Mouse (Mus musculus) forebrain, embryonic 16.5 days (tissue): Measurements from ENCODE around the gene Pnkd. TPM values are rescaled to one million over a fixed set of nuclear protein-coding genes. Genes with fewer than 3 reads are reported as not detected.

Source experiments
- ATAC-seq: fragments of 200-750 bp; cut with Nextera tagmentation; 2 replicates; pipeline ENCODE4 v1.8.0; 2017; ENCODE audit warnings: mild to moderate bottlenecking, moderate library complexity
- H3K27ac ChIP-seq: fragments of 300-500 bp; sonication (generic); 2 replicates; pipeline ENCODE4 v1.5.1; 2014; ENCODE audit warnings: low read length, control low read depth
- H3K27me3 ChIP-seq: fragments of 300-500 bp; sonication (generic); replicated peaks from 2 replicates; pipeline ENCODE4 v1.6.1; 2014; ENCODE audit warnings: low read length; ENCODE audit not compliant: control insufficient read depth, insufficient read depth
- H3K36me3 ChIP-seq: fragments of 300-500 bp; sonication (generic); 2 replicates; pipeline ENCODE4 v1.6.1; 2014; ENCODE audit not compliant: control insufficient read depth, insufficient read depth
- H3K4me1 ChIP-seq: fragments of 300-500 bp; sonication (generic); replicated peaks from 2 replicates; pipeline ENCODE4 v1.6.1; 2014; ENCODE audit warnings: low read length; ENCODE audit not compliant: control insufficient read depth, insufficient read depth
- H3K4me2 ChIP-seq: fragments of 300-500 bp; sonication (generic); 2 replicates; pipeline ENCODE4 v1.6.1; 2014; ENCODE audit warnings: mild to moderate bottlenecking, low read length, control low read depth
- H3K4me3 ChIP-seq: fragments of 300-500 bp; sonication (generic); replicated peaks from 2 replicates; pipeline ENCODE4 v1.5.1; 2014; ENCODE audit warnings: mild to moderate bottlenecking, low read length, control low read depth
- H3K9ac ChIP-seq: fragments of 300-500 bp; sonication (generic); replicated peaks from 2 replicates; pipeline ENCODE4 v1.6.1; 2014; ENCODE audit warnings: low read depth, low read length, control low read depth
- H3K9me3 ChIP-seq: fragments of 300-500 bp; sonication (generic); 2 replicates; pipeline ENCODE4 v1.6.1; 2016; ENCODE audit warnings: low read length; ENCODE audit not compliant: control insufficient read depth
- WGBS: fragments of 180-500 bp; shearing (Covaris S2); extraction: QIAGEN DNeasy Blood & Tissue Kit; methylation state at CpG from one replicate; pipeline ENCODE4 v1.1.7; 2014; 5-methylcytosine and 5-hydroxymethylcytosine counted together
- polyA plus RNA-seq: library from polyadenylated mRNA; unstranded; fragments of >200 nt; fragmentation: Nextera tagmentation; extraction: Ambion mirVana; gene quantifications from 2 replicates; pipeline ENCODE4 v1.2.1, GENCODE M21; 2015

Gene Pnkd
- polyA plus RNA-seq, 1 experiment from 2014 or later: 98.4 TPM

- Histone ChIP-seq H3K4me1 (peaks cover 9% of the 10 kb centered on the region), H3K27me3 (no peaks in the 10 kb centered on the region), H3K9me3 (no peaks in the 10 kb centered on the region), H3K4me2 (no peak overlapping the region), H3K4me3 (no peak overlapping the region), H3K9ac (no peak overlapping the region), H3K36me3 (no peaks in the 10 kb centered on the region), H3K27ac (no peak overlapping the region)
- WGBS: 96% methylated on average over 10 of the region's 10 CpGs
- no peak for ATAC-seq
Measured at GRCm38 (mm10) chr1:74385064-74385463, 100.3 kb downstream of the Pnkd start.

- no peak overlapping the region for H3K9ac ChIP-seq
- peaks cover 14% of the 10 kb centered on the region for H3K4me1 ChIP-seq
- H3K4me3 ChIP-seq: no peak overlapping the region
- H3K27me3 ChIP-seq: no peaks in the 10 kb centered on the region; the same call in none of the 2 replicates
- no peaks in the 10 kb centered on the region for H3K9me3 ChIP-seq
- no peak for ATAC-seq
- WGBS: 88% methylated on average over 8 of the region's 8 CpGs
- H3K27ac ChIP-seq: no peak overlapping the region
- no peaks in the 10 kb centered on the region for H3K36me3 ChIP-seq
- H3K4me2 ChIP-seq: no peak overlapping the region
Measured at GRCm38 (mm10) chr1:74385531-74385930, 100.8 kb downstream of the Pnkd start.

- Histone ChIP-seq H3K27ac (peak overlapping the region; percentile 97), H3K4me2 (peak overlapping the region; percentile 77), H3K9me3 (no peaks in the 10 kb centered on the region), H3K9ac (peak overlapping the region; percentile 83), H3K27me3 (no peaks in the 10 kb centered on the region; the same call in none of the 2 replicates), H3K4me3 (peak overlapping the region; percentile 94), H3K36me3 (no peaks in the 10 kb centered on the region), H3K4me1 (peaks cover 21% of the 10 kb centered on the region)
- no peak; the same call in 1 of the 2 replicates for ATAC-seq
- 52% methylated on average over 7 of the region's 10 CpGs for WGBS
Measured at GRCm38 (mm10) chr1:74386363-74386713, 101.6 kb downstream of the Pnkd start.

- Histone ChIP-seq H3K9me3 (no peaks in the 10 kb centered on the region), H3K27ac (peak overlapping the region; percentile 97), H3K4me1 (peaks cover 21% of the 10 kb centered on the region), H3K4me2 (peak overlapping the region; percentile 77), H3K9ac (peak overlapping the region; percentile 83), H3K36me3 (no peaks in the 10 kb centered on the region), H3K27me3 (no peaks in the 10 kb centered on the region; the same call in none of the 2 replicates), H3K4me3 (peak overlapping the region; percentile 94)
- ATAC-seq: peak; percentile 91
- WGBS: under 1% methylated on average over 26 of the region's 26 CpGs
Measured at GRCm38 (mm10) chr1:74386714-74387385, 102.1 kb downstream of the Pnkd start.

- Histone ChIP-seq H3K9me3 (no peaks in the 10 kb centered on the region), H3K4me3 (peak overlapping the region; percentile 94), H3K36me3 (no peaks in the 10 kb centered on the region), H3K27ac (peak overlapping the region; percentile 97), H3K27me3 (no peaks in the 10 kb centered on the region; the same call in none of the 2 replicates), H3K9ac (peak overlapping the region; percentile 83), H3K4me2 (peak overlapping the region; percentile 77), H3K4me1 (peaks cover 26% of the 10 kb centered on the region)
- WGBS: 50% methylated on average over 15 of the region's 15 CpGs
- no peak for ATAC-seq
Measured at GRCm38 (mm10) chr1:74387386-74387988, 102.8 kb downstream of the Pnkd start.

- Histone ChIP-seq H3K4me3 (no peak overlapping the region), H3K9me3 (no peaks in the 10 kb centered on the region), H3K9ac (no peak overlapping the region), H3K36me3 (no peaks in the 10 kb centered on the region), H3K4me2 (no peak overlapping the region), H3K27me3 (no peaks in the 10 kb centered on the region; the same call in none of the 2 replicates), H3K4me1 (peaks cover 35% of the 10 kb centered on the region), H3K27ac (no peak overlapping the region)
- 70% methylated on average over 7 of the region's 7 CpGs for WGBS
- no peak for ATAC-seq
Measured at GRCm38 (mm10) chr1:74388398-74388920, 103.7 kb downstream of the Pnkd start.

GRCm38 (mm10) chr1:74389831-74390286 lies 105.1 kb downstream of the Pnkd start:
- Histone ChIP-seq H3K9ac (peak overlapping the region; percentile 22; the same call in 1 of the 2 replicates), H3K27me3 (no peaks in the 10 kb centered on the region; the same call in none of the 2 replicates), H3K36me3 (no peaks in the 10 kb centered on the region), H3K4me3 (peak overlapping the region; percentile 18; the same call in 1 of the 2 replicates), H3K27ac (no peak overlapping the region), H3K4me1 (peaks cover 35% of the 10 kb centered on the region), H3K4me2 (peak overlapping the region; percentile 41), H3K9me3 (no peaks in the 10 kb centered on the region)
- WGBS: 9% methylated on average over 29 of the region's 29 CpGs
- ATAC-seq: no peak

- ATAC-seq: no peak
- H3K4me3 ChIP-seq: peak overlapping the region; percentile 91
- peak overlapping the region; percentile 22; the same call in 1 of the 2 replicates for H3K9ac ChIP-seq
Measured at GRCm38 (mm10) chr1:74390287-74390906, 105.7 kb downstream of the Pnkd start.

More at GRCm38 (mm10) chr1:74390287-74390906, 105.7 kb downstream of the Pnkd start:
- no peaks in the 10 kb centered on the region for H3K9me3 ChIP-seq
- no peaks in the 10 kb centered on the region for H3K36me3 ChIP-seq
- H3K4me1 ChIP-seq: peaks cover 35% of the 10 kb centered on the region
- H3K27ac ChIP-seq: no peak overlapping the region
- H3K4me2 ChIP-seq: peak overlapping the region; percentile 41
- H3K27me3 ChIP-seq: no peaks in the 10 kb centered on the region; the same call in none of the 2 replicates
- WGBS: 6% methylated on average over 21 of the region's 21 CpGs
